Mouse (Mus musculus) limb, embryonic 14.5 days (tissue): ENCODE measurements around the gene Bcs1l. TPM values are rescaled to one million over a fixed set of nuclear protein-coding genes. Genes with fewer than 3 reads are reported as not detected.

ENCODE experiments used
- ATAC-seq: fragments of 200-750 bp; cut with Nextera tagmentation; 2 replicates; pipeline ENCODE4 v1.8.0; 2017; ENCODE audit warnings: low read depth, moderate number of reproducible peaks, moderate TSS enrichment; ENCODE audit not compliant: low FRiP score
- DNase-seq: peaks from one replicate; pipeline ENCODE4 v3.0.0-alpha.2; 2015; ENCODE audit warnings: low spot score
- H3K27ac ChIP-seq: fragments of 300-500 bp; sonication (generic); replicated peaks from 2 replicates; pipeline ENCODE4 v1.5.1; 2014; ENCODE audit warnings: low read depth, mild to moderate bottlenecking, low read length, moderate library complexity, mixed read lengths
- H3K27me3 ChIP-seq: fragments of 300-500 bp; sonication (generic); 2 replicates; pipeline ENCODE4 v1.6.1; 2014; ENCODE audit warnings: low read length, mixed read lengths; ENCODE audit not compliant: control insufficient read depth, insufficient read depth
- H3K36me3 ChIP-seq: fragments of 300-500 bp; sonication (generic); 2 replicates; pipeline ENCODE4 v1.6.1; 2014; ENCODE audit warnings: mild to moderate bottlenecking, low read length, moderate library complexity, mixed read lengths; ENCODE audit not compliant: control insufficient read depth, insufficient read depth
- H3K4me1 ChIP-seq: fragments of 300-500 bp; sonication (generic); 2 replicates; pipeline ENCODE4 v1.6.1; 2014; ENCODE audit warnings: antibody characterized with exemption, low read length, mixed read lengths; ENCODE audit not compliant: control insufficient read depth, insufficient read depth
- H3K4me2 ChIP-seq: fragments of 300-500 bp; sonication (generic); replicated peaks from 2 replicates; pipeline ENCODE4 v1.6.1; 2014; ENCODE audit warnings: low read depth, mild to moderate bottlenecking, low read length, moderate library complexity; ENCODE audit not compliant: severe bottlenecking
- H3K4me3 ChIP-seq: fragments of 300-500 bp; sonication (generic); replicated peaks from 2 replicates; pipeline ENCODE4 v1.5.1; 2014; ENCODE audit warnings: low read length
- H3K9ac ChIP-seq: fragments of 300-500 bp; sonication (generic); 2 replicates; pipeline ENCODE4 v1.6.1; 2014; ENCODE audit warnings: mild to moderate bottlenecking, low read depth, low read length, moderate library complexity; ENCODE audit not compliant: severe bottlenecking
- H3K9me3 ChIP-seq: fragments of 300-500 bp; sonication (generic); 2 replicates; pipeline ENCODE4 v1.6.1; 2016; ENCODE audit warnings: low read length; ENCODE audit not compliant: control insufficient read depth
- POLR2A ChIP-seq: fragments of 200-500 bp; IDR thresholded peaks from 2 replicates; pipeline ENCODE4 v1.8.0; 2012; ENCODE audit warnings: inconsistent platforms, mild to moderate bottlenecking, moderate library complexity, borderline replicate concordance; ENCODE audit not compliant: insufficient read depth, insufficient read length; ENCODE audit errors: extremely low read depth
- WGBS: fragments of 180-500 bp; shearing (Covaris S2); extraction: QIAGEN DNeasy Blood & Tissue Kit; methylation state at CpG from one replicate; pipeline ENCODE4 v1.1.7; 2014; 5-methylcytosine and 5-hydroxymethylcytosine counted together
- polyA plus RNA-seq, 2 experiments: library from polyadenylated mRNA; depleted of rRNA in 1 of 2; stranded (reverse) in 1 of 2; unstranded in 1 of 2; fragments of >200 nt; fragmentation: Nextera tagmentation in 1 of 2; extraction: Ambion mirVana in 1 of 2; gene quantifications; 2 replicates each; pipeline versions ENCODE4 v1.2.1 to v1.2.3; 2012 to 2014

Gene Bcs1l
- polyA plus RNA-seq, 2 experiments: 16.6 to 22.4 TPM

DNA sequence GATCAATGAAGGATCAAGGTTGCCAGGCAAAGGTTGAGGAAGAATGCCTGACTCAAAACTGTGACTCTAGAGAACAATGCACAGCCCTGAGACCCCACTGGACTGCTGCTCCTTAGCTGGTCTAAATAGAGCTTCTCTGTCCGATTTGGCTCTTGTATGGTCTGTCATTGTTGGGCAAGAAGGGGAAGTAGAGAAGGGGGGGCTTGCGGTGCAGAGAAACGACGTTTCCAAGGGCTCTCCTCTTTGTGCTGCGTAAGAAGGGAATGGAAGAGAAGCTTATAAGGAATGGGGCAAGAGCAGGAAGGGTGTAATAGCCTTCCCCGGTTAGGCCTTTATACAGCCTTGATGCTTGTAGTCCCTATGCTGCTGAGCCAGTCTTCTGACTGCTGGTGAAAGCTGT is 22.3 kb upstream of the Bcs1l start:
- no peak overlapping the region for H3K27ac ChIP-seq
- no peaks in the 10 kb centered on the region for H3K27me3 ChIP-seq
- H3K9ac ChIP-seq: no peak overlapping the region
- ATAC-seq: no peak
- no peaks in the 10 kb centered on the region for H3K9me3 ChIP-seq
- no peak overlapping the region for H3K4me2 ChIP-seq
- peaks cover 67% of the 10 kb centered on the region for H3K36me3 ChIP-seq
- DNase-seq: no peak
- no peak for TF ChIP-seq POLR2A
- no peaks in the 10 kb centered on the region for H3K4me1 ChIP-seq
- no peak overlapping the region for H3K4me3 ChIP-seq
- WGBS: 93% methylated on average over 6 of the region's 6 CpGs

DNA sequence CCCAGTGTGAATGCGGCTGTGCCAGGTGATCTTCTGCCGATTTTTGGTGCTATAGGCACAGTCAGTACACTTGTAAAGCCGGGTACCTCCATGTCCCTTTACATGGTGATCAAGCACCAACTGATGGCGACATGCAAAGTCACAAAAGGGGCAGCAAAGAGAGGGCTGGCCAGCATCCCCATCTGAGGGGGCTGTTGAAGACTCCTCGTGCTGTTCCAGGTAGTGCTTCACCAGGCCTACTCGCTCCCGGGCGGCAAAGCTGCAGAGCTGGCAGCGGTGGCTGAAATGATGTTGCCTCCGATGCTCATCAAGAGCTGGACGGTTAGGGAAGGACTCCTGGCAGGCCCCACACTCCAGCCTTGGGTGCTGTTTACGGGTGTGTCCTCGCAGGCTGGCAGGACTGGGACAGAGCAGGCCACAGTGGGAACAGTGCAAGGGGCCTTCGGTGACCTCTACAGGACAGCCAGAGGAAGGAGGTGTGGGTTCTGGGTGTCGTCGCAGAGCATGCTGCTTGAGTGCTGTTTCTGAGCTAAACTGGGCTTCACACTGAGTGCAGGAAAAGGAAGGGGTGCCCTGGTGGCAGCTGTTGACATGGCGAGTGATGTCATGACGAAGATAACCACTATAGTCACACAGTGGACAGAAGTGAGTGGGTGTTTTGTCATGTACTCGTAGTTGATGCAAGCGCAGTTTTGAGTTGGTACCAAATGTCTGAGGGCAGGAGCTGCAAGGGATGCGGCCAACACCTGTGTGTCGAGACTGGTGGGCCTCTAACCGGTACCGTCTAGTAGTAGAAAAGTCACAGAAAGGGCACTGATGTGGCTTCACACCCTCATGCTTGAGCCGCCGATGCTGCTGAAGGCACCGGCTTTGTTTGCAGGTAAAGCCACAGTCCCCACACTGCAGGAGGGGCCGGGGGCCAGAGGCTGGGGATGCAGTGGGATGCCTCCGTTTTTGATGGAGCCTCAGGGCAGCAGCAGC is 18.1 kb upstream of the Bcs1l start:
- peaks cover 91% of the 10 kb centered on the region for H3K36me3 ChIP-seq
- DNase-seq: no peak
- H3K9ac ChIP-seq: no peak overlapping the region
- no peak for ATAC-seq
- H3K27me3 ChIP-seq: no peaks in the 10 kb centered on the region
- H3K4me1 ChIP-seq: no peaks in the 10 kb centered on the region
- no peak overlapping the region for H3K4me3 ChIP-seq
- H3K4me2 ChIP-seq: no peak overlapping the region
- no peak overlapping the region for H3K27ac ChIP-seq
- no peak for TF ChIP-seq POLR2A
- 88% methylated on average over 29 of the region's 29 CpGs for WGBS
- H3K9me3 ChIP-seq: no peaks in the 10 kb centered on the region

DNA sequence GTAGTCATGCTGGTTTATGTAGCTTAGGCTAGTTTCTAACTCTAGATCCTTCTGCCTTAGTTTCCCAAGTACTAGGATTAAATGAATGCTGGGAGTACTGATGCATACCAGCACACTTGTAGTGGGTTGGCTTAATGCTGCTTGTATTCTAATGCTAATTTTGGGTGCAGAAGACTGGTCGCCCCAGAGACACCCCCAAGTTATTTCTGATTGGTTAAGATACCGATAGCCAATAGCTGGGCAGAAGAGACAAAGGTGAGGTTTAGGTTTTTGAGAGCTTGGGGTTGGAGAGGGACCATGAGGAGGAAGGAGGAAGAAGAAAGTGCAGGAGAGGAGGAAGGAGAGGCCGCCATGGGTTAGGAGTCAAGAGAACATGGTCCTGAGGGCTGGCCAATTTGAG is 5.5 kb upstream of the Bcs1l start:
- H3K4me2 ChIP-seq: no peak overlapping the region
- WGBS: 82% methylated on average over 3 of the region's 3 CpGs
- TF ChIP-seq POLR2A: no peak
- peaks cover 41% of the 10 kb centered on the region for H3K36me3 ChIP-seq
- H3K27me3 ChIP-seq: no peaks in the 10 kb centered on the region
- no peak overlapping the region for H3K4me3 ChIP-seq
- no peak overlapping the region for H3K9ac ChIP-seq
- H3K4me1 ChIP-seq: peaks cover 8% of the 10 kb centered on the region; the same call in 1 of the 2 replicates
- DNase-seq (no peak), ATAC-seq (no peak)
- no peaks in the 10 kb centered on the region for H3K9me3 ChIP-seq
- H3K27ac ChIP-seq: no peak overlapping the region

DNA sequence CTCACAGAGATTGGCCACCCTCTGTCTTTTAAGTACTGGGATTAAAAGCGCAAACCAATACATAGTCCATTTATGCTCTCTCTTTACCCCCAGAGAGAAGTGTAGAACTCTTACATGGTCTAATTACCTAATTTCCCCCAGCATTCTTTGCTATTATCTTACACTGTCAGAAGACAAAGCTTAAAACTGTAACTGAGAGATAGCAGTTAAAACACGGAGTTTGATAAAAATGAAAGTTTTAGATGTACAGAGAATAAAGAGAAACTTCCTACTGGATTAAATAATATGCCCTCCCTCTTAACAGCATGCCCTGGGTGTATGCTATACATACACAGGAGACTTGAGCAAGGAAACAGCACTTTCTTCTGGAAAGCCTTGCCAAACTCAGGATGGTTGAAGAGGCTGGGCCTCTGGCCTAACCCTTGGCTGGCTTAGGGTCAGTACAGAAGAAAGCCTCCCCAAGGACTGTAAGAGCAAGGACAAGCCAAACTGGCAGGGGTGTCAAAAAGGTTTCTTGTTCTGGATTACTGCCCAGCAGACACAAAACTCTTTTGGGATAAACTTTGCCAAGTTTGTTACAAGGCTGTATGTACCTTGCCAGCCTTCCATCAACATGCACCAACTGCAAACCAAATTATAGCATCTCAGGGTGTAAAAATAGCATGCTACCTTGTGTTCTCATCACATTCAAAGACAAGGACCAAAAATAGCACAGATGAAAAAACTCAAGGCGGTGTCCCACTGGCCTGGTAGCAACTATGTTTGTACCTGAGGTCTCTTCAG is 3.3 kb upstream of the Bcs1l start:
- DNase-seq (no peak), ATAC-seq (no peak)
- no peak overlapping the region for H3K27ac ChIP-seq
- peaks cover 22% of the 10 kb centered on the region for H3K36me3 ChIP-seq
- H3K27me3 ChIP-seq: no peaks in the 10 kb centered on the region
- peaks cover 12% of the 10 kb centered on the region; the same call in 1 of the 2 replicates for H3K4me1 ChIP-seq
- H3K4me2 ChIP-seq: no peak overlapping the region
- H3K9me3 ChIP-seq: no peaks in the 10 kb centered on the region
- H3K9ac ChIP-seq: no peak overlapping the region
- H3K4me3 ChIP-seq: no peak overlapping the region
- TF ChIP-seq POLR2A: no peak
- WGBS: 92% methylated on average over 3 of the region's 3 CpGs

DNA sequence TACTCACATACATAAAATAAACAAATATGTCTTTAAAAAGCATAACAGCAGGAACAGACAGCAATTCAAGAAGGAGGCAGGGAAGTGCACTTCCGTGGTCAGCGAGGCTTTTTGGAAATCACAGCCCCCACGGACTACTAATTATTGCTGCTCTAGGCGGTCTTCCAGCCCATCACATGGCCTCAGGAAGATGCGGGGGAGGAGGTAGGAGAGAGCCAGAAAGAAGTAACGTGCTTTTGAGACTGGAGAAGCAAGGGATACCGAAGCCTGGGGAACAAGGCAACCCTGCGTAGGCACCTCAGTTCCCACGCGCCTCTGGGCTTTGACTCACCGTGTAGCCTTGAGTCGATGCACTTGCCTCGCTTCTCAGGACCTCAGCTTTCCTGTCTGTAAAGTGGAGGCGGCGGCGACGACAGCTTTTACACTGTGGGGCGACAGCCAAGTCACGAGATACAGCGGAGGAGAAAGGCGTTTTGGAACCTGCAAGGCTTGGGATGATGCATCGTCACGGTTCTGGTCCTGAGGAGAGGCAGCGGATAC is 786 bp upstream of the Bcs1l start:
- H3K27ac ChIP-seq: peak overlapping the region; percentile 82
- peaks cover 36% of the 10 kb centered on the region for H3K36me3 ChIP-seq
- DNase-seq: no peak
- peak overlapping the region; percentile 76 for H3K9ac ChIP-seq
- TF ChIP-seq POLR2A: no peak
- 0% methylated on average over 22 of the region's 24 CpGs for WGBS
- ATAC-seq: no peak; the same call in 1 of the 2 replicates
- peaks cover 12% of the 10 kb centered on the region; the same call in 1 of the 2 replicates for H3K4me1 ChIP-seq
- no peaks in the 10 kb centered on the region for H3K9me3 ChIP-seq
- H3K27me3 ChIP-seq: no peaks in the 10 kb centered on the region
- H3K4me2 ChIP-seq: peak overlapping the region; percentile 88
- peak overlapping the region; percentile 77 for H3K4me3 ChIP-seq
